Mouse (Mus musculus): ENCODE results near the gene Pi4ka. TPM values are rescaled to one million over a fixed set of nuclear protein-coding genes. Genes with fewer than 3 reads are reported as not detected.
A peak's percentile ranks its signal among the peaks of the same experiment; 100 is the strongest.

Pi4ka gene
- total RNA-seq, 2 experiments from 2014 or later = 20.2 to 24.3 TPM

- H3K27ac ChIP-seq = no peak overlapping the region
- intact Hi-C loops (cut with DNase I) = no loop called here
- no peak overlapping the region for H3K4me3 ChIP-seq
- TF ChIP-seq CTCF (IDR thresholded peaks at IDR 0.05) = no peak
- no peak for DNase-seq
Observed at GRCm38 (mm10) chr16:17280471-17280870, 125.6 kb downstream of the Pi4ka start.

- DNase-seq = no peak
- no peak for TF ChIP-seq CTCF (IDR thresholded peaks at IDR 0.05)
- Histone ChIP-seq H3K27ac (no peak overlapping the region), H3K4me3 (peak overlapping the region; percentile 86)
- intact Hi-C loops (cut with DNase I) = loop anchor here (5.0 to 10.0 kb wide), 2 partner anchors 145 to 383 kb away; partner anchors contain the start of genes Ppm1f and Sdf2l1
Observed at GRCm38 (mm10) chr16:17277342-17278211, 128.5 kb downstream of the Pi4ka start.

GRCm38 (mm10) chr16:17276164-17277151, 129.7 kb downstream of the Pi4ka start:
- peak overlapping the region; percentile 72 for H3K27ac ChIP-seq
- peak; percentile 92 for TF ChIP-seq CTCF (IDR thresholded peaks at IDR 0.05)
- intact Hi-C loops (cut with DNase I) = loop anchor here (1.0 to 10.0 kb wide), 4 partner anchors 42 to 382 kb away; partner anchors contain the start of genes Ppm1f and Sdf2l1
- peak overlapping the region; percentile 86 for H3K4me3 ChIP-seq
- peak; percentile 94 for DNase-seq

- DNase-seq = no peak
- intact Hi-C loops (cut with DNase I) = loop anchor here (1.0 to 10.0 kb wide), 4 partner anchors 41 to 381 kb away; partner anchors contain the start of genes Ppm1f and Sdf2l1
- peak within 1 kb of the TSS; percentile 86 for H3K4me3 ChIP-seq
- TF ChIP-seq CTCF (IDR thresholded peaks at IDR 0.05) = no peak
- peak within 1 kb of the TSS; percentile 72 for H3K27ac ChIP-seq
Observed at GRCm38 (mm10) chr16:17275721-17276120, 130.4 kb downstream of the Pi4ka start, which contains the start of gene Tmem191c. TSS of gene Tmem191c (plus strand) at chr16:17276077.

GRCm38 (mm10) chr16:17271856-17272255, 134.3 kb downstream of the Pi4ka start:
- H3K4me3 ChIP-seq = no peak overlapping the region
- DNase-seq = no peak
- TF ChIP-seq CTCF (IDR thresholded peaks at IDR 0.05) = no peak
- no peak overlapping the region for H3K27ac ChIP-seq
- intact Hi-C loops (cut with DNase I) = loop anchor here (1.0 to 10.0 kb wide), 2 partner anchors 62 to 377 kb away; partner anchors contain the start of gene Ppm1f

- peak; percentile 73 for TF ChIP-seq CTCF (IDR thresholded peaks at IDR 0.05)
- intact Hi-C loops (cut with DNase I) = loop anchor here (1.0 to 10.0 kb wide), 2 partner anchors 61 to 376 kb away; partner anchors contain the start of gene Ppm1f
- peak; percentile 57 for DNase-seq
Observed at GRCm38 (mm10) chr16:17271124-17271523, 135.0 kb downstream of the Pi4ka start.

GRCm38 (mm10) chr16:17269872-17270271, 136.2 kb downstream of the Pi4ka start:
- TF ChIP-seq CTCF (IDR thresholded peaks at IDR 0.05) = no peak
- no peak for DNase-seq
- Histone ChIP-seq H3K4me3 (no peak overlapping the region), H3K27ac (no peak overlapping the region)
- intact Hi-C loops (cut with DNase I) = loop anchor here (10.0 kb wide), 1 partner anchor 375 kb away; the partner anchor contains the start of gene Ppm1f

More at GRCm38 (mm10) chr16:17271124-17271523, 135.0 kb downstream of the Pi4ka start:
- Histone ChIP-seq H3K4me3 (no peak overlapping the region), H3K27ac (no peak overlapping the region)

- Histone ChIP-seq H3K27ac (no peak overlapping the region), H3K4me3 (no peak overlapping the region)
- no peak for DNase-seq
- intact Hi-C loops (cut with DNase I) = no loop called here
- TF ChIP-seq CTCF (IDR thresholded peaks at IDR 0.05) = no peak
Observed at GRCm38 (mm10) chr16:17267937-17268336, 138.2 kb downstream of the Pi4ka start.

GRCm38 (mm10) chr16:17266113-17266512, 140.0 kb downstream of the Pi4ka start:
- Histone ChIP-seq H3K27ac (no peak overlapping the region), H3K4me3 (no peak overlapping the region)
- DNase-seq = no peak
- intact Hi-C loops (cut with DNase I) = no loop called here
- no peak for TF ChIP-seq CTCF (IDR thresholded peaks at IDR 0.05)

GRCm38 (mm10) chr16:17261341-17261740, 144.8 kb downstream of the Pi4ka start:
- peak; percentile 11 for DNase-seq
- intact Hi-C loops (cut with DNase I) = no loop called here
- peak overlapping the region; percentile 51 for H3K27ac ChIP-seq
- TF ChIP-seq CTCF (IDR thresholded peaks at IDR 0.05) = no peak
- H3K4me3 ChIP-seq = no peak overlapping the region

- DNase-seq = no peak
- Histone ChIP-seq H3K4me3 (no peak overlapping the region), H3K27ac (no peak overlapping the region)
- intact Hi-C loops (cut with DNase I) = loop anchor here (5.0 kb wide), 1 partner anchor 47 kb away; no protein-coding TSS in a partner anchor
- TF ChIP-seq CTCF (IDR thresholded peaks at IDR 0.05) = no peak
Observed at GRCm38 (mm10) chr16:17258917-17259316, 147.2 kb downstream of the Pi4ka start.

GRCm38 (mm10) chr16:17257359-17257821, 148.7 kb downstream of the Pi4ka start:
- peak overlapping the region; percentile 85 for H3K27ac ChIP-seq
- intact Hi-C loops (cut with DNase I) = loop anchor here (5.0 kb wide), 1 partner anchor 45 kb away; no protein-coding TSS in a partner anchor
- H3K4me3 ChIP-seq = no peak overlapping the region
- DNase-seq = peak; percentile 94
- TF ChIP-seq CTCF (IDR thresholded peaks at IDR 0.05) = peak; percentile 33; the same call in 1 of the 2 replicates

Data from gastrocnemius, adult 2 months (tissue).